Mouse (Mus musculus): ENCODE measurements around the gene Nsfl1c.

Nsfl1c gene

DNA sequence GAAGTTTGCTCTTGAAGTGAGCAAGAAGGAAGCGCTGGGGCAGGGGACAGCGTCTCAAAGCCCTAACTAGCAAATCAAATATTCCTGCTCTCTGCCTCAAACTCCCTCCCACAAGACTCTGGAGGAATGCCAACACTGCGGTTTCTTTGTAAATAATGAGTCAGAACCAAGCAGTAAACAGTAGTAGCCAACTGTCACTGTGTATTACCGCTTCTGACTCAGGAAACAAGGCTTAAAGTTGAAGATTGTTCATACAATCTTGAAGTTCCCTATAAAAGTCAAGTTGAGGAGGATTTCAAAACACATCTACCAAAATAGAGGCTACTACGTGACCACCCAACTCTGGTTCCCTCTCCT is 42.6 kb downstream of the Nsfl1c start:
- CTCF ChIA-PET, result interaction anchor here in 1 of 4 experiments (0.5 kb wide), 1 partner anchor 44 kb away, joined by 4 read pairs; no protein-coding TSS in a partner anchor
- POLR2A ChIA-PET, result interaction anchor here in 2 of 4 experiments (0.6 to 1.9 kb wide), 4 partner anchors 12 to 17 kb away, joined by 3 to 7 read pairs (median 4); no protein-coding TSS in a partner anchor

DNA sequence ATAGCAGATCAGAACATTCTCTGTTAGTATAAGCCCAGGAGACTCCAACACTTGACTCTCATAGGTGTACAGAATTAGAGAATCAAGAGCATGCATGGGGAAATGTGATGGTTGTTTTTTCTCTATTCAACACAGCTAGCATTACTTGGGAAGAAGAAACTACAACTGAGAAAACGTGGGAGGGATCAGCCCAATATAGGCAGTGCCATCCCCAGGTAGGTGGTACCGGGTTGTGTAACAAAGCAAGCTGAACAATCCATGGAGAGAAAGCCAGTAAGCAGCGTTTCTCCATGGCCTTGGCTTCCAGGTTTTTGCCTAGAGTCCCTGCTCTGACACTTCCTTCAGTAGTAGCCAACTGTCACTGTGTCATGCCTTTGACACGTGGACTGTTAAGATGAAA is 44.7 kb downstream of the Nsfl1c start:
- ChIA-PET CTCF (no interaction called here), POLR2A (interaction anchor here in 2 of 4 experiments (1.0 to 1.4 kb wide), 3 partner anchors 10 to 16 kb away, joined by 3 to 4 read pairs (median 4); no protein-coding TSS in a partner anchor)

DNA sequence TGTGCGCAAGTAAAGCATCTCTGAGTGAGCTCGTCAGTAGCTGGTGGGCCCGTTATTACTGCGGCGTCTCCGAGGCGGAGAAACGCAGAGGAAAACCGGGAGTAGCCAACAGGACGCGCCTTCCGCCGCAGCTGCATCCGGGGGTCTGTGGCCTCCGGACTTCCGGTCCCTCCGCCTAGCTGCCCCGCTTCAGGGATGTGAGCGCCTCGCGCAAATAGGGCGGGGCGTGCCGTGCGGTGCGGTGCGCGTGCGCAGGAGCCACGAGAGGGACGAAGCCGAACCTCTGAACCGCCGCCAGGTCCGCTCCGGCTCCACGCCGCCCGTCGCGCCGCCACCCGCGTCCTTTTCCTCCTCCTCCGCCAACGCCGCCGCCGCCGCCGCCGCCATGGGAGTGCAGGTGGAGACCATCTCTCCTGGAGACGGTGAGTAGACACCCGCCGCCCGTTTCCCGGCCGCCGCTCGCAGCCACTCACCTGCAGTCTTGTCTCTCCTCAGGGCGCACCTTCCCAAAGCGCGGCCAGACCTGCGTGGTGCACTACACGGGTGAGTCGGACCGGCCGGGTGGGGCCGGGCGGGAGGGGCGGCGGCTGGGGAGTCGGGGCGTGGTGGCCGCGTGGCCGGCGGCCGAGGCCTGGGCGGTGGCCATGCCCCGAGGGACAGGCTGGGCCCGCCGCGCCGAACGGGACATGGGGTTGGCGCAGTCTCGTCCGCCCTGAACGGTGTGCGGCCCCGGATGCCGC is 48.5 kb downstream of the Nsfl1c start, which contains the start of gene Fkbp1a:
Fkbp1a (plus strand) TSS at position 161 of the 740 bp plus-strand sequence.
- POLR2A ChIA-PET, result interaction anchor here in 3 of 4 experiments (0.5 to 2.4 kb wide), 31 partner anchors 8 to 802 kb away, joined by 3 to 18 read pairs (median 4); partner anchors contain the start of genes Trib3 (in 2 of the 3) and Nsfl1c (in 1 of the 3)
- CTCF ChIA-PET, result no interaction called here

DNA sequence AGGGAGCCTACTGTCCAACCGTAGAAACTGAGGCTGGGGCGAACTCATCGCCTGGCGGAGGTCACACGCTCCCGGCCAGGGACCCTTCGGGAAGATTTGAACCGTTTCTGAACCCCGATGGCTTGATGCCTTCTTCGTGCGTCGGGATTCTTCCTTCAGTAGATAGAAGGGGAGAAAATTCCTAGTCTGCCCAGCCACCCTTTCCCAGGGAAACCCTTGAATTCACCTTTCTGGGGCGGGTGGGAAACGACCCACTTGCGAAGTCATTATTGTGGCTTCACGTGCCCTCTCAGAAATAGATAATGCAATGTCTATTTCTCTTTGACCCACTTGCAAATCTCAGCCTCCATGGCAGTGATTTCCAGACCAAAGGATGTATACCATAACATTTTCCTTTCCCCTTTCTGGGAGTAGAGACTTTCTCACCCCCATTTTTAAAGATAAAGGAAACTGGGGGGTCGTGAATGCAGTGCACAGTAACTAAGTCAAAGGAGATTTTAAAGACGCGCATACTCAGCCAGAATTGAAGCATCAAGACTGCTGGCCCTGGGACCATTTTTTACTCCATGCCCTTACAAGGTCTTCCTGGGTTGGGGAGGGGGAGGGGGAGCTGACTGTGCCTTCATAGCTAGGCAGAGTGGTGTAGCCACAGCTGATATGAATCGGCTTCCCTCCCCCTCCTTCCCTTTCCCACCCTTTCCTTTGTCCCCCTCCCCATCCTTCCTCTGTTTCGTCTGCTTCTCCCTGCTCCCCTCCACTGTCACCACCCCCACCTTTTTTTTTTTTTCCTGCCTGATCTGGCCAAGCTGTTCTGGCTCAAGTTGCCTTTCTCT is 49.3 kb downstream of the Nsfl1c start:
- POLR2A ChIA-PET, result interaction anchor here in 2 of 4 experiments (0.6 to 9.0 kb wide), 13 partner anchors 11 to 1040 kb away, joined by 3 to 98 read pairs (median 3); partner anchors contain the start of gene Snph (in 1 of the 2)
- CTCF ChIA-PET, result interaction anchor here in 3 of 4 experiments (0.6 to 1.0 kb wide), 5 partner anchors 9 to 1029 kb away, joined by 3 to 5 read pairs (median 5); partner anchors contain the start of gene Defb21 (in 1 of the 3)

DNA sequence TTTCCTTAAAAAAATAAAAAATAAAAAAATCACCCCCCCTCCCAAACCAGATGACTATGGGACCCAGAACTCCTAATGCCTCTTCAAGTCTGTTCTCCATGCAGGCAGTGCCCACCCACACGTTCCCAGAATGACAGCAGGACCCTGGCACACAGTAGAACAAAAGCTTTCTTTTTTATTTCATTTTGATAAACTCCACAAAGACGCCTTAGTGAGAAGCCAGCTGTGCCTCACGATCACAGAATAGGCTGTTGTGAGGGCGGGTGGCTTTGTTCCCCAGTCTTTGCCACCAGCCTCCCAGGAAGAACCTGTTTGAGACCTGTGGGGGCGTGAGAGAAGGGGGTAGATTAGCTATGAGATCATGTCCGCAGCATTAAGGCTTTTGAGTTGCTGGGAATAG is 50.7 kb downstream of the Nsfl1c start:
- POLR2A ChIA-PET, result interaction anchor here in 2 of 4 experiments (1.0 to 9.0 kb wide), 6 partner anchors 10 to 561 kb away, joined by 3 to 98 read pairs (median 6); partner anchors contain the start of genes Sdcbp2 (in 1 of the 2), Snph (in 1 of the 2) and Srxn1 (in 1 of the 2)
- CTCF ChIA-PET, result no interaction called here

DNA sequence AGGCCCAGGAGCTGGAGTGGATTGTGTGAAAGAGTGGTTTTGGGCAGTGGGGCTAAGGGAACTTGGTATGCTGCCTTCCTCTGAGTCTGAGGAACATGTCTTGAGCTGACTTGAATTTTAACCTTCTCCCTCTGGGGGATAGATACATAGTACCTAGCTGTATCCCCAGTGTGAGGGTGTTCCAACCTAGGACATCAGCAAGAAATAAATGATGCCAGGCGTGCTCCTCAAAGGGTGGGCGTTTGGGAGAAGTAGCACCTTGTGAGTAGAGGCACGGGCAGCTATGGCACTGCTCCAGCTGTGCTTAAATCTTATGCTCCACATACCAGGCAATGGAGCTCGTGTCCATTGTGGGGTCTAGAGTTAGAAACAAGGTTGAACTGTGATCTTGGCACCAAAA is 52.6 kb downstream of the Nsfl1c start:
- CTCF ChIA-PET, result no interaction called here
- POLR2A ChIA-PET, result interaction anchor here in 2 of 4 experiments (0.9 to 9.0 kb wide), 14 partner anchors 8 to 747 kb away, joined by 3 to 98 read pairs (median 3); partner anchors contain the start of genes Sdcbp2 (in 1 of the 2) and Tbc1d20 (in 1 of the 2)

DNA sequence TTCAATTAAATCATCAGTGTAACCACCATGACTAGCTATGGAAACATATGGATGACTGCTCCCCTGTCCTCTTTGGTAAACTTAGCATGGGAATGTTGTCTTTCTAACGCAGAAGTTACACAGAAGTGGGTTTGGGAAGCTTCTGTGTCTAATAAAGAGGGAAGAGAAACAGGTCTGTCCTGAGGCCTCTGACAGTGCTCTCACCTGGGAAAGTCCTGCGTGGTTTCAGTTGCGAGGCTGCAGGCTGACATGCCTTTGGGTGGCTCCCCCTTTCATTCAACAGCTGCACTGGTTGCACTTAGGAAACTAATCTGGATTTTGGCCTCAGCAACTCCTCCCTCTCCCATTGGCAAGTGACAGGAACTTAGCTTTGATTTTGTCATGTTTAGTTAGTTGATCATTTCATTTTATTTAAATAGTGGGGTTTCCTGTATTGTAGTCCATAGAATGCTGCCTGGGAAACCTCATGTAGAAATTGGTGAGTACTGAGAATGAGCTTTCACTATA is 55.7 kb downstream of the Nsfl1c start:
- CTCF ChIA-PET, result no interaction called here
- POLR2A ChIA-PET, result interaction anchor here (0.5 to 9.0 kb wide), 15 partner anchors 8 to 1595 kb away, joined by 3 to 98 read pairs (median 3); partner anchors contain the start of gene Fkbp1a (in 1 of the 4)
